Mouse (Mus musculus): ENCODE data around the gene Hs6st2. TPM values are rescaled to one million over a fixed set of nuclear protein-coding genes. Genes with fewer than 3 reads are reported as not detected.

The Hs6st2 gene
- 9.8 and 10.6 TPM in 2 replicates for polyA plus RNA-seq (2015; fragmentation: Nextera tagmentation; extraction: Ambion mirVana)

GRCm38 (mm10) chrX:51681756-51682155 is at the start of gene Hs6st2:
Hs6st2 (minus strand) TSS chrX:51681856.
- Histone ChIP-seq H3K9ac (ENCODE audit: low read length) (peak within 1 kb of the TSS; percentile 64), H3K27ac (ENCODE audit: low read length) (no peak within 1 kb of the TSS)

DNA sequence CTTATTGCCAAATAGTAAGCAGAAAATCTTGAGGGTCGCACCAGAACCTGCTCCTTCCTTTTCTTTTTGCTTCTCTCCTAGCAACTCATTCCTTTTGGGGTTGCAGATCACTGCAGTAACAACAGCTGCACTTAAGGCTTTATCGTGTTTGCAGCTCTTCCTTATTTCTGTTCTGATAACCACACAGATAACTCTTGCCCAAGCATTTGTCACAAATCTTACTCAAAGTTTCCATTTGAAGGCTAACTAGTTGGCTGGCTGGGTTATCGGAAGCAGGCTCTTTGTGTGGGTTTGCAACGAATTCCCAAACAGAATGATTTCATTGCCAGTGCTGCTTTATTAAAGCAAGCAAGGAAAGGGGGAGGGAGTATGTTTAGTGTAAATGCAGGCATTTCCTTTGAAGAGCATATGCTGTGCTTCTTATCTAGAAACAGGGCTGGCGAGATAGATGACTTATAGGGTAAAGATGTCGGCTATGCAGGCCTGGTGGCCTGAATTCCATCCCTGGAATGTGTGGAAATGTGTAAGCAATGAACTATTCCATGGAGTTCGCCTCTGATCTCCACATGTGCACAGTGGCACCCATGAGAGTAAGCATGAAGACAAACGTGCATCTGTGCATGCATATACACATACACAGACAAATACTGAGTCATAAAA is 32.6 kb upstream of the Hs6st2 start:
- ATAC-seq (ENCODE audit: low read depth) = no peak
- no peak overlapping the region for H3K27ac ChIP-seq (ENCODE audit: low read length)
- H3K4me1 ChIP-seq (replicated peaks; ENCODE audit: control insufficient read depth, insufficient read depth, low read length) = no peaks in the 10 kb centered on the region
- H3K4me2 ChIP-seq (ENCODE audit: low read depth, low read length) = no peak overlapping the region
- WGBS = 29% methylated on average over 8 of the region's 8 CpGs
- no peaks in the 10 kb centered on the region for H3K36me3 ChIP-seq (ENCODE audit: control insufficient read depth, insufficient read depth, low read length)
- H3K9ac ChIP-seq (ENCODE audit: low read length) = no peak overlapping the region
- H3K4me3 ChIP-seq (ENCODE audit: low read length) = no peak overlapping the region
- no peaks in the 10 kb centered on the region for H3K9me3 ChIP-seq (ENCODE audit: control insufficient read depth, low read length)
- H3K27me3 ChIP-seq (ENCODE audit: control insufficient read depth, insufficient read depth, low read depth, low read length) = no peaks in the 10 kb centered on the region

More at GRCm38 (mm10) chrX:51681756-51682155, at the start of gene Hs6st2:
- 0 out of 2 replicates have a peak, but pooled peaks cover 3% of the 10 kb centered on the region for H3K4me1 ChIP-seq (replicated peaks; ENCODE audit: control insufficient read depth, insufficient read depth, low read length)
- H3K9me3 ChIP-seq (ENCODE audit: control insufficient read depth, low read length) = no peaks in the 10 kb centered on the region; the same call in 1 of the 2 replicates
- ATAC-seq (ENCODE audit: low read depth) = no peak
- WGBS = 18% methylated on average over 5 of the region's 5 CpGs
- H3K4me3 ChIP-seq (ENCODE audit: low read length) = peak within 1 kb of the TSS; percentile 58
- H3K27me3 ChIP-seq (ENCODE audit: control insufficient read depth, insufficient read depth, low read depth, low read length) = peaks cover 6% of the 10 kb centered on the region
- H3K4me2 ChIP-seq (ENCODE audit: low read depth, low read length) = peak within 1 kb of the TSS; percentile 87
- H3K36me3 ChIP-seq (ENCODE audit: control insufficient read depth, insufficient read depth, low read length) = no peaks in the 10 kb centered on the region

GRCm38 (mm10) chrX:51712996-51713395 is 31.3 kb upstream of the Hs6st2 start:
- 48% methylated on average over 1 of the region's 1 CpGs for WGBS
- no peak overlapping the region for H3K27ac ChIP-seq (ENCODE audit: low read length)
- H3K9ac ChIP-seq (ENCODE audit: low read length) = no peak overlapping the region
- no peaks in the 10 kb centered on the region for H3K4me1 ChIP-seq (replicated peaks; ENCODE audit: control insufficient read depth, insufficient read depth, low read length)
- no peaks in the 10 kb centered on the region for H3K36me3 ChIP-seq (ENCODE audit: control insufficient read depth, insufficient read depth, low read length)
- no peak for ATAC-seq (ENCODE audit: low read depth)
- no peak overlapping the region for H3K4me3 ChIP-seq (ENCODE audit: low read length)
- H3K27me3 ChIP-seq (ENCODE audit: control insufficient read depth, insufficient read depth, low read depth, low read length) = no peaks in the 10 kb centered on the region
- no peaks in the 10 kb centered on the region for H3K9me3 ChIP-seq (ENCODE audit: control insufficient read depth, low read length)
- H3K4me2 ChIP-seq (ENCODE audit: low read depth, low read length) = no peak overlapping the region

- H3K9me3 ChIP-seq (ENCODE audit: control insufficient read depth, low read length) = no peaks in the 10 kb centered on the region
- no peak overlapping the region for H3K9ac ChIP-seq (ENCODE audit: low read length)
- H3K4me3 ChIP-seq (ENCODE audit: low read length) = no peak overlapping the region
- no peaks in the 10 kb centered on the region for H3K27me3 ChIP-seq (ENCODE audit: control insufficient read depth, insufficient read depth, low read depth, low read length)
- no peak overlapping the region for H3K4me2 ChIP-seq (ENCODE audit: low read depth, low read length)
- H3K27ac ChIP-seq (ENCODE audit: low read length) = no peak overlapping the region
- ATAC-seq (ENCODE audit: low read depth) = no peak
- 58% methylated on average over 4 of the region's 4 CpGs for WGBS
- H3K4me1 ChIP-seq (replicated peaks; ENCODE audit: control insufficient read depth, insufficient read depth, low read length) = no peaks in the 10 kb centered on the region
- H3K36me3 ChIP-seq (ENCODE audit: control insufficient read depth, insufficient read depth, low read length) = no peaks in the 10 kb centered on the region
Observed at GRCm38 (mm10) chrX:51702823-51703222, 21.2 kb upstream of the Hs6st2 start.

- no peak overlapping the region for H3K4me2 ChIP-seq (ENCODE audit: low read depth, low read length)
- no peaks in the 10 kb centered on the region for H3K36me3 ChIP-seq (ENCODE audit: control insufficient read depth, insufficient read depth, low read length)
- peak; percentile 52; the same call in 1 of the 2 replicates for ATAC-seq (ENCODE audit: low read depth)
- WGBS = 50% methylated on average over 4 of the region's 4 CpGs
- H3K9ac ChIP-seq (ENCODE audit: low read length) = no peak overlapping the region
- H3K27me3 ChIP-seq (ENCODE audit: control insufficient read depth, insufficient read depth, low read depth, low read length) = no peaks in the 10 kb centered on the region
- H3K4me1 ChIP-seq (replicated peaks; ENCODE audit: control insufficient read depth, insufficient read depth, low read length) = no peaks in the 10 kb centered on the region
- no peak overlapping the region for H3K4me3 ChIP-seq (ENCODE audit: low read length)
- no peak overlapping the region for H3K27ac ChIP-seq (ENCODE audit: low read length)
- no peaks in the 10 kb centered on the region for H3K9me3 ChIP-seq (ENCODE audit: control insufficient read depth, low read length)
Observed at GRCm38 (mm10) chrX:51699079-51699478, 17.4 kb upstream of the Hs6st2 start.

DNA sequence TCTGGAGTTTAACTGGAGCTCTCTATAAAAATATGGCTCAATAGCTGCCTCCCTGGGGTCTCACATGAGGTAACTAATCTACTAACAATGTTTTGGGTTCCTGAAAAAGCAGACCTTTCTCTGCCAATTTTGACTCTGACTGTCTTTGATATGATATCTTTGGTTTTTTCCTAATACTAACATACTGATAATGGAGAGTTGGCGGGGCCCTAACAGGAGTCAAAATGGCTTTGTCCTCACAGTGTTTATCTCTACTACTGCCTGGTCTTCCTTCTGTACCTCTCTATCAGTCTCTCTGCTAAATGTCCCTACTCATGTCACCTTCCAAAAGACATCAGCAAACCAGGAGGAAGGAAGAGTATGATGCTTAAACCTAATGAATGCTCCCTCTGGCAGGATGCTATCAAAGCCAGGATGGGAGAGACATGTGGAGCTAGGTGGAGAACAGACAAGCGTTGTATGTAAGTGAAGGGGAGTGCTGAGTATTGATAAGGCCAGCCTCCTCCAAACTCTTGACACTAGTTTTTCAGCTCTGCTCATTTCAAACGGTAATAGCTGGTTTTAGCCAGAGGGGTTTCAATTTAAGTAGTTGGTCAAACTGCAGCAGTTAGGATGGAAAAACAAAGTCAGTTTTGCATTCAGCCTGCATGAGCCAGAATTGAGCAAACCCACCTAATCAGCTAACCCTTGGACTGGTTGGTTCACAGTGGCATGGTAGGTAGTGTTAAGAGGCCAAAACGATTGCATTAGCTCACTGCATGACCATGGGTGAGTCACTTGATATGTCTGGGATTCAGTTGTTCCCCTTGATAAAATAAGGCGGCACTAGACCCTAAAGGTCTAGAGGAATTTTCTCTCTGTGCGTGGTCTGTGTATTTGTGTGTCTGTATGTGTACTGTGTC is 4.6 kb upstream of the Hs6st2 start:
- no peak overlapping the region for H3K9ac ChIP-seq (ENCODE audit: low read length)
- H3K9me3 ChIP-seq (ENCODE audit: control insufficient read depth, low read length) = no peaks in the 10 kb centered on the region
- H3K4me1 ChIP-seq (replicated peaks; ENCODE audit: control insufficient read depth, insufficient read depth, low read length) = 0 out of 2 replicates have a peak, but pooled peaks cover 3% of the 10 kb centered on the region
- H3K27ac ChIP-seq (ENCODE audit: low read length) = no peak overlapping the region
- ATAC-seq (ENCODE audit: low read depth) = no peak
- no peak overlapping the region for H3K4me2 ChIP-seq (ENCODE audit: low read depth, low read length)
- WGBS = 64% methylated on average over 6 of the region's 6 CpGs
- H3K36me3 ChIP-seq (ENCODE audit: control insufficient read depth, insufficient read depth, low read length) = no peaks in the 10 kb centered on the region
- peaks cover 6% of the 10 kb centered on the region for H3K27me3 ChIP-seq (ENCODE audit: control insufficient read depth, insufficient read depth, low read depth, low read length)
- no peak overlapping the region for H3K4me3 ChIP-seq (ENCODE audit: low read length)

GRCm38 (mm10) chrX:51684336-51685056 is 2.8 kb upstream of the Hs6st2 start:
- H3K9ac ChIP-seq (ENCODE audit: low read length) = no peak overlapping the region
- H3K4me3 ChIP-seq (ENCODE audit: low read length) = no peak overlapping the region
- no peak overlapping the region for H3K27ac ChIP-seq (ENCODE audit: low read length)
- WGBS = 60% methylated on average over 3 of the region's 3 CpGs
- H3K27me3 ChIP-seq (ENCODE audit: control insufficient read depth, insufficient read depth, low read depth, low read length) = peaks cover 6% of the 10 kb centered on the region
- ATAC-seq (ENCODE audit: low read depth) = no peak
- no peak overlapping the region for H3K4me2 ChIP-seq (ENCODE audit: low read depth, low read length)
- H3K4me1 ChIP-seq (replicated peaks; ENCODE audit: control insufficient read depth, insufficient read depth, low read length) = 0 out of 2 replicates have a peak, but pooled peaks cover 3% of the 10 kb centered on the region
- H3K36me3 ChIP-seq (ENCODE audit: control insufficient read depth, insufficient read depth, low read length) = no peaks in the 10 kb centered on the region
- no peaks in the 10 kb centered on the region; the same call in 1 of the 2 replicates for H3K9me3 ChIP-seq (ENCODE audit: control insufficient read depth, low read length)

DNA sequence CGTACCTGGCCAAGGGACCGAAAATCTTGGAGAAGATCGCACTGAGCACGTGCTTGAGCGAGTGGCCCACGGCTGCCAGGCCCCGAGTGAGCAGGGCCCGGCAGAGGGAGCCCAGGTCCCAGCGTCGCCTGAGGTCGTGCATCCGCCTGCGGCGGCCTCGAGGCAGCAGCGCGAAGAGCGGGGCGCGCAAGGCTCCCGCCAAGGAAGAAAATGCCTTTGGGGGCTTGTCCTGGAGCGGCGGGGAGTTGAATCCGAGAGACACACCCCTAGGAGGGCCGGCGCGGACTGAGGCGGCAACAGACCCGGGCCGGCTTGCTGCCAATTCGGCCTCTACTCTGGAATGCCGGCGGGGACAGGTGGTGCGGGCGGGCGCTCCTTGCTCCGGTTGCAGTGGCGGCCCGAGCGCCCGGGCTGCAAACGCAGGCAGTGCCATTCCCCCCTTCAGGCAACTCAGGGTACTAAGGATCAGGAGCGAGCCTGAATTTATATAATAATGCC is 437 bp downstream of the Hs6st2 start:
- 0 out of 2 replicates have a peak, but pooled peaks cover 3% of the 10 kb centered on the region for H3K4me1 ChIP-seq (replicated peaks; ENCODE audit: control insufficient read depth, insufficient read depth, low read length)
- 10% methylated on average over 38 of the region's 43 CpGs for WGBS
- H3K27ac ChIP-seq (ENCODE audit: low read length) = no peak overlapping the region
- H3K9me3 ChIP-seq (ENCODE audit: control insufficient read depth, low read length) = no peaks in the 10 kb centered on the region; the same call in 1 of the 2 replicates
- H3K36me3 ChIP-seq (ENCODE audit: control insufficient read depth, insufficient read depth, low read length) = no peaks in the 10 kb centered on the region
- H3K4me2 ChIP-seq (ENCODE audit: low read depth, low read length) = peak overlapping the region; percentile 87
- peaks cover 6% of the 10 kb centered on the region for H3K27me3 ChIP-seq (ENCODE audit: control insufficient read depth, insufficient read depth, low read depth, low read length)
- peak overlapping the region; percentile 64 for H3K9ac ChIP-seq (ENCODE audit: low read length)
- peak; percentile 75 for ATAC-seq (ENCODE audit: low read depth)
- H3K4me3 ChIP-seq (ENCODE audit: low read length) = peak overlapping the region; percentile 58

Measured in lung, embryonic 16.5 days (tissue).